Mouse (Mus musculus): ENCODE measurements around the gene Cnot3.
"Not testable (repeated sequence)": the region's sequence is repeated elsewhere in the genome, so short reads cannot be mapped to it uniquely, and the experiment has no call there.

The Cnot3 gene

DNA sequence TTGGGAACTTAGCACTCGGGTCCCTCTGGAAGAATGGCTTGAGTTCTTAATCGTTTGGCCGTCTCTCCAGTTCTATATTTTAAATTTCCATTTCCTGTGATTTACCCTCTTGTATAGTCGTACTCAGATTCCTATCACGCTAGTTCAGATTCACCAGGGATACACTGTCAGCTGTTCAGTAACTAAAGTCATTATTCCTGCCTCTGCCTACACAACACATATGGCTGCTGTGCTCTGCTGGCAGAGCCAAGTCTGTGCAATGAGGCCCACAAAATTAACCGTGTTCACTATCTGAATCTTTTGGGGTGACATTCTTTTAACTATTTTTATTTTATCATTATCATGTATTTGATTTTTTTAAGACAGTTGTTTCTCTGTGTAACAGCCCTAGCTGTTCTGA lies 53.4 kb downstream of the Cnot3 start:
- DNase-seq (ENCODE audit: low read depth, low spot score): no peak

- no peak for DNase-seq (ENCODE audit: low read depth, low spot score)
These were observed 58.2 kb downstream of the Cnot3 start for GRCm38 (mm10) chr7:3703148-3703878.

- peak; percentile 97 for DNase-seq (ENCODE audit: low read depth, low spot score)
These were observed 58.9 kb downstream of the Cnot3 start, which contains the start of gene Rps9 for GRCm38 (mm10) chr7:3703879-3704441. TSS of gene Rps9 (plus strand) at chr7:3703993.

- no peak for DNase-seq (ENCODE audit: low read depth, low spot score)
These were observed 59.4 kb downstream of the Cnot3 start for GRCm38 (mm10) chr7:3704475-3704874.

- DNase-seq (ENCODE audit: low read depth, low spot score): not testable (repeated sequence)
These were observed 60.4 kb downstream of the Cnot3 start for GRCm38 (mm10) chr7:3705461-3705860.

- no peak for DNase-seq (ENCODE audit: low read depth, low spot score)
These were observed 60.8 kb downstream of the Cnot3 start for GRCm38 (mm10) chr7:3705911-3706310.

DNA sequence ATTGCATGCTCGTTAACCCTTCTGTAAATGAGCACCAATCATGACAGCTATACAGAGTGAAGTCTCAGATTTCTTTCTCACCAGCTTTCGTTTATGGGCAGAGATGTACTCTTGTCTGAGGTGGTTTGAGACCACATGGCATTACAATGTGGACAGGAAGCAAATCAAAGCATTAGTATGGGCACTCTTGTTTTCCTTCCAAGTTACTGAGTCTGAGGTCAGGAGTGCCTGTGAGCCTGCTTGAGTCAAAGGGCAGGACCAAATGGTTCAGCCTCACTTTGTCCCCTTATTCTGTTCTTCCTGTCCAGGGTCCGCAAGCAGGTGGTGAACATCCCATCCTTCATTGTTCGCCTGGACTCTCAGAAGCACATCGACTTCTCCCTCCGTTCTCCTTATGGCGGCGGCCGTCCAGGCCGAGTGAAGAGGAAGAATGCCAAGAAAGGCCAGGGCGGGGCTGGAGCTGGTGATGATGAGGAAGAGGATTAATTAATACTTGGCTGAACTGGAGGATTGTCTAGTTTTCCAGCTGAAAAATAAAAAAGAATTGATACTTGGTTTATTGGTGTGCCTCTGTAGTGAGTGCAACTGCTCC lies 61.4 kb downstream of the Cnot3 start:
- no peak for DNase-seq (ENCODE audit: low read depth, low spot score)

DNA sequence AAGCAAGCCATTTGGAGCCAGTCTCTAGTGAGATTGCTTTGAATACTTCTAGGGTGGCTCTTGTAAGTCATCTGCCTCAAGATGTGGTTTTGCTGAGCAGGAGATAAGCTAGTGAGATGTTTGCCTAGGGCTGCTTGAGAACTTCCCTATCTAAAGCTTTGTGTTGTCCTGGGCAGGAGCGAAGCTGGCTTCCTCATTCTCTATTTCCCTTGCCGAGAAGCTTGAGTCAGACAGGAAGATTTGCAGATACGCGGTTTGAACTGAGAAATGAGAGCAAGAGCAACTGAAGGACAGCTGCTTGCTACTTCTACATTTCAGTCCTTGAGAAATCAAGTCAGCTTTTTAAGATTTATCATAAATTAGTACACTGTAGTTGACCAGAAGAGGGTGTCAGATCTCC lies 62.0 kb downstream of the Cnot3 start:
- DNase-seq (ENCODE audit: low read depth, low spot score): no peak

GRCm38 (mm10) chr7:3707568-3708413 lies 62.7 kb downstream of the Cnot3 start:
- no peak for DNase-seq (ENCODE audit: low read depth, low spot score)

- DNase-seq (ENCODE audit: low read depth, low spot score): not testable (repeated sequence)
These were observed 63.4 kb downstream of the Cnot3 start for GRCm38 (mm10) chr7:3708447-3708980.

DNA sequence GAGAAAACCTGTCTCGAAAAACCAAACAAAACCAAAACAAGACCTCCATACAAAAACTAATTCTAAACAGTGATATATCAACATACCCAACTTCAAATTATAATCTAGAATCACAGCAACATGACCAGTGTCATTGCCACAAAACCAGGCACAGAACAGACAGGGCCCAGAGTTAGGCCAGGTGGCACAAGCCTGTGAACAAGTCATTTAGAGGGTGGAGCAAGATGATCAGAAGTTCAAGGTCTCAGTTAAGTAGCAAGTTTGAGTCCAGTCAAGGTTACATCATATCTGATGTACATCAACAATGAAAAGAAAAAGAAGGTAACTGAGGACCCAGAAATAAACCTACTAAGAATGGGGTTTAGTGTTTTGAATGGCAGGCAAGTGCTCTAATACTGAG lies 63.9 kb downstream of the Cnot3 start:
- no peak for DNase-seq (ENCODE audit: low read depth, low spot score)

All from retina, adult 2 months (tissue).